ENCODE assay signal across 26 mouse cellular contexts in the genomic region with DNA sequence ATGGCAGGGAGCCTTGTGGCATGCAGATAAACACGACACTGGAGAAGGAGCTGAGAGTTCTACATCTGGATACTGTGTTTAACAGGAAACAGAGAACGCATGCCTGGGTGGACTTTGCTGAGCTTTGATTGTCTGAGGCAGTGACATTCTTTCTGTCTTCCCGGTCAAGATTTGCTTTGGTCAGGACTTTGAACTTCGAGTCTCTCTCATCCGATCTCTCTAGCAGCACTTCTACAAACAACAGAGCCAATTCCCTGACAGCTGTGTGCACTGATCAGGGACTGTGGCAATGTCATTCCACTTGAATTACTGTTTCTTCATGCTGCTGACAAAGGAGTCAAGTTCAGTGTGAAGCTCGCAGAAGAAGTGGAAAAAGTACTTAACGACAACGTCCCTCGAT.
DNase-seq lines count a peak whose midpoint lies in the region; ATAC-seq and TF ChIP-seq lines count a peak whose summit lies in the region.
"Had no signal": no experiment of that assay in that cellular context is flagged by ENCODE, and none has a peak within 500 bp of the region (broad histone marks: within the 10 kb centered on the region; RNA-seq: fewer than 3 reads in every experiment).

No protein-coding gene starts in this region.

- no peaks in the 10 kb centered on the region for H3K36me3 ChIP-seq in kidney, adult 2 months (ENCODE audit: control insufficient read depth, insufficient read depth, low read length)
- H3K36me3 ChIP-seq in intestine, embryonic 16.5 days (ENCODE audit: control insufficient read depth, insufficient read depth, low read length) = no peaks in the 10 kb centered on the region
- no peaks in the 10 kb centered on the region for H3K36me3 ChIP-seq in forebrain, embryonic 14.5 days (ENCODE audit: control insufficient read depth, insufficient read depth, low read length)
- H3K36me3 ChIP-seq: embryonic facial prominence, embryonic 15.5 days; forebrain, embryonic 15.5 days; heart, embryonic 12.5 days; heart, embryonic 15.5 days; hindbrain, embryonic 10.5 days; hindbrain, embryonic 13.5 days had no signal

- H3K4me3 ChIP-seq in kidney, adult 2 months (ENCODE audit: insufficient read depth, low read depth, low read length) = no peak overlapping the region
- H3K4me3 ChIP-seq in intestine, embryonic 16.5 days (ENCODE audit: low read length) = no peak overlapping the region
- no peak overlapping the region for H3K4me3 ChIP-seq in forebrain, embryonic 14.5 days (ENCODE audit: low read depth, low read length)
- H3K4me3 ChIP-seq: embryonic facial prominence, embryonic 15.5 days; forebrain, embryonic 15.5 days; heart, embryonic 12.5 days; heart, embryonic 15.5 days; hindbrain, embryonic 10.5 days; hindbrain, embryonic 13.5 days had no signal

- DNase-seq in embryo, embryonic 10.5 days (ENCODE audit: low spot score) = peak; percentile 11
- no peak for DNase-seq in embryo, embryonic 9.5 days (ENCODE audit: extremely low spot score)
- DNase-seq in kidney, adult 2 months = peak; percentile 44
- no peak for DNase-seq in kidney, postnatal 14 days
- DNase-seq in kidney, postnatal 36 days = peak; percentile 3 to 5
- no peak for DNase-seq in kidney, adult 11 months
- no peak for DNase-seq in forebrain, embryonic 14.5 days (ENCODE audit: low spot score)
- DNase-seq: adrenal gland, postnatal 10 days; adrenal gland, postnatal 36 days; cerebellum, adult 11 months; cerebellum, adult 2 months; cerebellum, adult 9-11 months; cerebellum, postnatal 36 days; gastrocnemius, postnatal 25 days; heart, adult 18-20 months; heart, postnatal 10 days; heart, postnatal 36 days had no signal

- H3K4me1 ChIP-seq in kidney, adult 2 months (ENCODE audit: control insufficient read depth, insufficient read depth, low read length) = no peaks in the 10 kb centered on the region
- H3K4me1 ChIP-seq in intestine, embryonic 16.5 days (ENCODE audit: control insufficient read depth, insufficient read depth, low read length) = no peaks in the 10 kb centered on the region
- no peaks in the 10 kb centered on the region for H3K4me1 ChIP-seq in forebrain, embryonic 14.5 days (ENCODE audit: control insufficient read depth, insufficient read depth, low read length)
- H3K4me1 ChIP-seq: embryonic facial prominence, embryonic 15.5 days; forebrain, embryonic 15.5 days; heart, embryonic 12.5 days; heart, embryonic 15.5 days; hindbrain, embryonic 10.5 days; hindbrain, embryonic 13.5 days had no signal

- H3K9me3 ChIP-seq in intestine, embryonic 16.5 days (ENCODE audit: control insufficient read depth, low read length) = no peaks in the 10 kb centered on the region
- no peaks in the 10 kb centered on the region for H3K9me3 ChIP-seq in forebrain, embryonic 14.5 days (replicated peaks; ENCODE audit: control insufficient read depth, low read length)
- H3K9me3 ChIP-seq: embryonic facial prominence, embryonic 15.5 days; forebrain, embryonic 15.5 days; heart, embryonic 12.5 days; heart, embryonic 15.5 days; hindbrain, embryonic 10.5 days; hindbrain, embryonic 13.5 days had no signal

- no peak for TF ChIP-seq POLR2A in kidney, adult 2 months (IDR thresholded peaks at IDR 0.05; ENCODE audit: low read depth, low read length)

- no peak overlapping the region for H3K4me2 ChIP-seq in intestine, embryonic 16.5 days (ENCODE audit: low read depth, low read length)
- H3K4me2 ChIP-seq in forebrain, embryonic 14.5 days (ENCODE audit: low read length) = no peak overlapping the region
- H3K4me2 ChIP-seq: embryonic facial prominence, embryonic 15.5 days; forebrain, embryonic 15.5 days; heart, embryonic 12.5 days; heart, embryonic 15.5 days; hindbrain, embryonic 13.5 days had no signal

- H3K27ac ChIP-seq in kidney, adult 2 months (ENCODE audit: insufficient read depth, low read depth, low read length) = no peak overlapping the region
- no peak overlapping the region for H3K27ac ChIP-seq in intestine, embryonic 16.5 days (ENCODE audit: low read length)
- no peak overlapping the region for H3K27ac ChIP-seq in forebrain, embryonic 14.5 days (ENCODE audit: low read depth, low read length)
- H3K27ac ChIP-seq: embryonic facial prominence, embryonic 15.5 days; forebrain, embryonic 15.5 days; heart, embryonic 15.5 days; hindbrain, embryonic 10.5 days; hindbrain, embryonic 13.5 days had no signal

- no peak for TF ChIP-seq CTCF in kidney, adult 2 months (conservative IDR thresholded peaks at IDR 0.05; ENCODE audit: insufficient read depth, insufficient read length, low read depth, low read length)

- no peaks in the 10 kb centered on the region for H3K27me3 ChIP-seq in kidney, adult 2 months (replicated peaks; ENCODE audit: control insufficient read depth, insufficient read depth, low read length)
- no peaks in the 10 kb centered on the region for H3K27me3 ChIP-seq in intestine, embryonic 16.5 days (replicated peaks; ENCODE audit: control insufficient read depth, insufficient read depth, low read length)
- no peaks in the 10 kb centered on the region for H3K27me3 ChIP-seq in forebrain, embryonic 14.5 days (replicated peaks; ENCODE audit: control insufficient read depth, insufficient read depth, low read length)
- H3K27me3 ChIP-seq: embryonic facial prominence, embryonic 15.5 days; forebrain, embryonic 15.5 days; heart, embryonic 12.5 days; heart, embryonic 15.5 days; hindbrain, embryonic 13.5 days had no signal

- peak; percentile 52; the same call in 1 of the 2 replicates for ATAC-seq in intestine, embryonic 16.5 days
- ATAC-seq in forebrain, embryonic 14.5 days = no peak
- ATAC-seq: forebrain, embryonic 15.5 days; hindbrain, embryonic 16.5 days; Patski had no signal

- H3K9ac ChIP-seq in intestine, embryonic 16.5 days (ENCODE audit: low read depth, low read length) = no peak overlapping the region
- H3K9ac ChIP-seq in forebrain, embryonic 14.5 days (ENCODE audit: low read length) = no peak overlapping the region
- H3K9ac ChIP-seq: embryonic facial prominence, embryonic 15.5 days; forebrain, embryonic 15.5 days; heart, embryonic 12.5 days; heart, embryonic 15.5 days; hindbrain, embryonic 13.5 days had no signal

- 29% methylated on average over 9 of the region's 9 CpGs for WGBS in kidney, adult 2 months
- WGBS in intestine, embryonic 16.5 days = 44% methylated on average over 9 of the region's 9 CpGs
- 61% methylated on average over 9 of the region's 9 CpGs for WGBS in forebrain, embryonic 14.5 days

Comparison
In these comparisons a context has a peak if more than half of its experiments do, and no peak if none do; other contexts are left out.
1. DNase-seq: peak in embryo, embryonic 10.5 days (single experiment), kidney, adult 2 months (single experiment) and kidney, postnatal 36 days (2 of 2); none in embryo, embryonic 9.5 days (single experiment), kidney, postnatal 14 days (single experiment), kidney, adult 11 months (single experiment) and forebrain, embryonic 14.5 days (single experiment).